Mouse (Mus musculus) midbrain, embryonic 13.5 days (tissue): ENCODE measurements around the gene Habp2. TPM values are rescaled to one million over a fixed set of nuclear protein-coding genes. Genes with fewer than 3 reads are reported as not detected.
"Not testable (repeated sequence)": the region's sequence is repeated elsewhere in the genome, so short reads cannot be mapped to it uniquely, and the experiment has no call there.

Source experiments
- ATAC-seq: fragments of 200-750 bp; cut with Nextera tagmentation; 2 replicates; pipeline ENCODE4 v1.8.0; 2017; ENCODE audit warnings: mild to moderate bottlenecking, moderate TSS enrichment, moderate library complexity
- H3K27ac ChIP-seq: fragments of 300-500 bp; sonication (generic); 2 replicates; pipeline ENCODE4 v1.5.1; 2015; ENCODE audit warnings: inconsistent platforms, mild to moderate bottlenecking, moderate library complexity
- H3K27me3 ChIP-seq: fragments of 300-500 bp; sonication (generic); 2 replicates; pipeline ENCODE4 v1.6.1; 2015; ENCODE audit warnings: mild to moderate bottlenecking, inconsistent platforms
- H3K36me3 ChIP-seq: fragments of 300-500 bp; sonication (generic); 2 replicates; pipeline ENCODE4 v1.6.1; 2015; ENCODE audit warnings: mild to moderate bottlenecking, inconsistent platforms
- H3K4me1 ChIP-seq: fragments of 300-500 bp; sonication (generic); replicated peaks from 2 replicates; pipeline ENCODE4 v1.6.1; 2015; ENCODE audit warnings: inconsistent platforms
- H3K4me2 ChIP-seq: fragments of 300-500 bp; sonication (generic); replicated peaks from 2 replicates; pipeline ENCODE4 v1.6.1; 2015; ENCODE audit warnings: moderate library complexity, mild to moderate bottlenecking, inconsistent platforms
- H3K4me3 ChIP-seq: fragments of 300-500 bp; sonication (generic); replicated peaks from 2 replicates; pipeline ENCODE4 v1.5.1; 2015; ENCODE audit warnings: mild to moderate bottlenecking, inconsistent platforms
- H3K9ac ChIP-seq: fragments of 300-500 bp; sonication (generic); replicated peaks from 2 replicates; pipeline ENCODE4 v1.6.1; 2015; ENCODE audit warnings: mild to moderate bottlenecking, inconsistent platforms
- H3K9me3 ChIP-seq: fragments of 300-500 bp; sonication (generic); 2 replicates; pipeline ENCODE4 v1.6.1; 2016; ENCODE audit warnings: mild to moderate bottlenecking, inconsistent platforms
- WGBS: fragments of 180-500 bp; shearing (Covaris S2); methylation state at CpG from one replicate; pipeline ENCODE4 v1.1.7; 2015; 5-methylcytosine and 5-hydroxymethylcytosine counted together
- polyA plus RNA-seq: library from polyadenylated mRNA; unstranded; fragments of >200 nt; fragmentation: Nextera tagmentation; extraction: Ambion mirVana; gene quantifications from 2 replicates; pipeline ENCODE4 v1.2.1, GENCODE M21; 2015

Gene Habp2
- polyA plus RNA-seq, 1 experiment from 2014 or later = 0.09 TPM

- WGBS = 14% methylated on average over 26 of the region's 26 CpGs
- Histone ChIP-seq H3K4me3 (no peak overlapping the region), H3K27me3 (peaks cover 10% of the 10 kb centered on the region), H3K4me1 (peaks cover 27% of the 10 kb centered on the region), H3K4me2 (peak overlapping the region; percentile 39), H3K36me3 (no peaks in the 10 kb centered on the region), H3K9me3 (no peaks in the 10 kb centered on the region), H3K9ac (no peak overlapping the region; the same call in 1 of the 2 replicates), H3K27ac (peak overlapping the region; percentile 28; the same call in 1 of the 2 replicates)
- peak; percentile 65 for ATAC-seq
Observed at GRCm38 (mm10) chr19:56343869-56344563, 57.1 kb downstream of the Habp2 start.

- no peak for ATAC-seq
- 84% methylated on average over 3 of the region's 3 CpGs for WGBS
- no peak overlapping the region for H3K9ac ChIP-seq
- H3K4me2 ChIP-seq = no peak overlapping the region
- no peaks in the 10 kb centered on the region for H3K36me3 ChIP-seq
- H3K9me3 ChIP-seq = no peaks in the 10 kb centered on the region
- H3K4me1 ChIP-seq = peaks cover 39% of the 10 kb centered on the region
- H3K27ac ChIP-seq = no peak overlapping the region
- peaks cover 10% of the 10 kb centered on the region for H3K27me3 ChIP-seq
- H3K4me3 ChIP-seq = no peak overlapping the region
Observed at GRCm38 (mm10) chr19:56346016-56346415, 59.1 kb downstream of the Habp2 start.

GRCm38 (mm10) chr19:56346750-56347149, 59.8 kb downstream of the Habp2 start:
- ATAC-seq = 0 out of 2 replicates have a peak, but pooled peaks have one; percentile 15
- no peak overlapping the region; the same call in 1 of the 2 replicates for H3K4me2 ChIP-seq
- H3K27me3 ChIP-seq = peaks cover 10% of the 10 kb centered on the region; the same call in 1 of the 2 replicates
- 34% methylated on average over 13 of the region's 13 CpGs for WGBS
- H3K36me3 ChIP-seq = no peaks in the 10 kb centered on the region
- H3K9ac ChIP-seq = no peak overlapping the region
- peak overlapping the region; percentile 37; the same call in 1 of the 2 replicates for H3K27ac ChIP-seq
- H3K4me1 ChIP-seq = peaks cover 39% of the 10 kb centered on the region
- H3K9me3 ChIP-seq = no peaks in the 10 kb centered on the region
- no peak overlapping the region for H3K4me3 ChIP-seq

GRCm38 (mm10) chr19:56349295-56349694, 62.4 kb downstream of the Habp2 start:
- no peak for ATAC-seq
- 37% methylated on average over 6 of the region's 6 CpGs for WGBS
- H3K4me2 ChIP-seq = no peak overlapping the region

GRCm38 (mm10) chr19:56353689-56354088, 66.8 kb downstream of the Habp2 start:
- H3K27ac ChIP-seq = no peak overlapping the region
- H3K27me3 ChIP-seq = no peaks in the 10 kb centered on the region
- H3K4me1 ChIP-seq = peaks cover 15% of the 10 kb centered on the region; the same call in 1 of the 2 replicates
- H3K9ac ChIP-seq = no peak overlapping the region
- H3K9me3 ChIP-seq = 0 out of 2 replicates have a peak, but pooled peaks cover 4% of the 10 kb centered on the region
- no peak for ATAC-seq
- H3K4me2 ChIP-seq = no peak overlapping the region
- H3K4me3 ChIP-seq = no peak overlapping the region
- 92% methylated on average over 10 of the region's 10 CpGs for WGBS
- H3K36me3 ChIP-seq = no peaks in the 10 kb centered on the region

More at GRCm38 (mm10) chr19:56349295-56349694, 62.4 kb downstream of the Habp2 start:
- H3K36me3 ChIP-seq = no peaks in the 10 kb centered on the region
- peaks cover 32% of the 10 kb centered on the region for H3K4me1 ChIP-seq
- H3K9me3 ChIP-seq = 0 out of 2 replicates have a peak, but pooled peaks cover 4% of the 10 kb centered on the region
- H3K27ac ChIP-seq = peak overlapping the region; percentile 7
- H3K4me3 ChIP-seq = no peak overlapping the region
- H3K9ac ChIP-seq = no peak overlapping the region
- peaks cover 7% of the 10 kb centered on the region; the same call in 1 of the 2 replicates for H3K27me3 ChIP-seq

- no peak overlapping the region for H3K4me3 ChIP-seq
- H3K4me2 ChIP-seq = no peak overlapping the region
- H3K27ac ChIP-seq = no peak overlapping the region
- no peak for ATAC-seq
- H3K36me3 ChIP-seq = no peaks in the 10 kb centered on the region
- peaks cover 7% of the 10 kb centered on the region; the same call in 1 of the 2 replicates for H3K4me1 ChIP-seq
- WGBS = 91% methylated on average over 12 of the region's 12 CpGs
- H3K27me3 ChIP-seq = no peaks in the 10 kb centered on the region
- H3K9ac ChIP-seq = no peak overlapping the region
- H3K9me3 ChIP-seq = 0 out of 2 replicates have a peak, but pooled peaks cover 4% of the 10 kb centered on the region
Observed at GRCm38 (mm10) chr19:56355201-56355600, 68.3 kb downstream of the Habp2 start.

- H3K9ac ChIP-seq = no peak overlapping the region
- H3K4me2 ChIP-seq = no peak overlapping the region
- peaks cover 3% of the 10 kb centered on the region; the same call in 1 of the 2 replicates for H3K4me1 ChIP-seq
- H3K27ac ChIP-seq = no peak overlapping the region
- WGBS = 44% methylated on average over 17 of the region's 17 CpGs
- H3K9me3 ChIP-seq = 0 out of 2 replicates have a peak, but pooled peaks cover 4% of the 10 kb centered on the region
- no peaks in the 10 kb centered on the region for H3K36me3 ChIP-seq
- no peak overlapping the region for H3K4me3 ChIP-seq
- H3K27me3 ChIP-seq = no peaks in the 10 kb centered on the region
- ATAC-seq = 0 out of 2 replicates have a peak, but pooled peaks have one; percentile 34
Observed at GRCm38 (mm10) chr19:56356480-56357373, 69.8 kb downstream of the Habp2 start.

GRCm38 (mm10) chr19:56357374-56357708, 70.4 kb downstream of the Habp2 start:
- not testable (repeated sequence) for H3K4me2 ChIP-seq, H3K27ac ChIP-seq, H3K4me1 ChIP-seq, H3K27me3 ChIP-seq, H3K36me3 ChIP-seq, H3K9ac ChIP-seq, ATAC-seq, H3K9me3 ChIP-seq, H3K4me3 ChIP-seq
- WGBS = 86% methylated on average over 2 of the region's 2 CpGs

GRCm38 (mm10) chr19:56358890-56359289, 72.0 kb downstream of the Habp2 start:
- Histone ChIP-seq H3K4me3 (no peak overlapping the region), H3K4me1 (peaks cover 6% of the 10 kb centered on the region; the same call in 1 of the 2 replicates), H3K27ac (no peak overlapping the region), H3K9ac (no peak overlapping the region), H3K9me3 (no peaks in the 10 kb centered on the region), H3K36me3 (no peaks in the 10 kb centered on the region), H3K4me2 (no peak overlapping the region), H3K27me3 (no peaks in the 10 kb centered on the region)
- no peak for ATAC-seq
- 72% methylated on average over 2 of the region's 2 CpGs for WGBS

- Histone ChIP-seq H3K27ac (no peak overlapping the region), H3K36me3 (no peaks in the 10 kb centered on the region), H3K4me2 (no peak overlapping the region), H3K9me3 (no peaks in the 10 kb centered on the region), H3K4me3 (no peak overlapping the region), H3K9ac (no peak overlapping the region), H3K4me1 (0 out of 2 replicates have a peak, but pooled peaks cover 6% of the 10 kb centered on the region), H3K27me3 (no peaks in the 10 kb centered on the region)
- ATAC-seq = no peak
- WGBS = 66% methylated on average over 15 of the region's 15 CpGs
Observed at GRCm38 (mm10) chr19:56363721-56364460, 77.0 kb downstream of the Habp2 start.

- H3K27ac ChIP-seq = no peak overlapping the region
- no peak for ATAC-seq
- H3K9me3 ChIP-seq = no peaks in the 10 kb centered on the region
- 89% methylated on average over 8 of the region's 8 CpGs for WGBS
- no peak overlapping the region for H3K4me2 ChIP-seq
- H3K36me3 ChIP-seq = no peaks in the 10 kb centered on the region
- H3K27me3 ChIP-seq = no peaks in the 10 kb centered on the region
- H3K9ac ChIP-seq = no peak overlapping the region
- 0 out of 2 replicates have a peak, but pooled peaks cover 10% of the 10 kb centered on the region for H3K4me1 ChIP-seq
- H3K4me3 ChIP-seq = no peak overlapping the region
Observed at GRCm38 (mm10) chr19:56364563-56364962, 77.6 kb downstream of the Habp2 start.
